Mouse (Mus musculus) hindbrain, embryonic 14.5 days (tissue): ENCODE measurements around the gene Bend3. TPM values are rescaled to one million over a fixed set of nuclear protein-coding genes. Genes with fewer than 3 reads are reported as not detected.

Experiments
- ATAC-seq: fragments of 200-750 bp; cut with Nextera tagmentation; 2 replicates; pipeline ENCODE4 v1.8.0; 2017; ENCODE audit warnings: moderate number of reproducible peaks, mild to moderate bottlenecking, moderate TSS enrichment, moderate library complexity; ENCODE audit not compliant: low FRiP score
- DNase-seq: peaks from one replicate; pipeline ENCODE4 v3.0.0-alpha.2; 2015; ENCODE audit warnings: low spot score
- H3K27ac ChIP-seq: fragments of 300-500 bp; sonication (generic); 2 replicates; pipeline ENCODE4 v1.5.1; 2014; ENCODE audit warnings: mild to moderate bottlenecking, moderate library complexity
- H3K27me3 ChIP-seq: fragments of 300-500 bp; sonication (generic); 2 replicates; pipeline ENCODE4 v1.6.1; 2014; ENCODE audit warnings: mild to moderate bottlenecking, low read length, mixed read lengths; ENCODE audit not compliant: control insufficient read depth, insufficient read depth
- H3K36me3 ChIP-seq: fragments of 300-500 bp; sonication (generic); replicated peaks from 2 replicates; pipeline ENCODE4 v1.6.1; 2014; ENCODE audit not compliant: control insufficient read depth, insufficient read depth
- H3K4me1 ChIP-seq: fragments of 300-500 bp; sonication (generic); replicated peaks from 2 replicates; pipeline ENCODE4 v1.6.1; 2014; ENCODE audit warnings: antibody characterized with exemption, low read length, mixed read lengths; ENCODE audit not compliant: control insufficient read depth, insufficient read depth
- H3K4me2 ChIP-seq: fragments of 300-500 bp; sonication (generic); replicated peaks from 2 replicates; pipeline ENCODE4 v1.6.1; 2014; ENCODE audit warnings: mild to moderate bottlenecking, moderate library complexity
- H3K4me3 ChIP-seq: fragments of 300-500 bp; sonication (generic); replicated peaks from 2 replicates; pipeline ENCODE4 v1.5.1; 2014; ENCODE audit warnings: mild to moderate bottlenecking, low read length
- H3K9ac ChIP-seq: fragments of 300-500 bp; sonication (generic); 2 replicates; pipeline ENCODE4 v1.6.1; 2014
- H3K9me3 ChIP-seq: fragments of 300-500 bp; sonication (generic); 2 replicates; pipeline ENCODE4 v1.6.1; 2016; ENCODE audit warnings: low read length; ENCODE audit not compliant: control insufficient read depth
- WGBS: fragments of 180-500 bp; shearing (Covaris S2); extraction: QIAGEN DNeasy Blood & Tissue Kit; methylation state at CpG from one replicate; pipeline ENCODE4 v1.1.7; 2014; 5-methylcytosine and 5-hydroxymethylcytosine counted together
- polyA plus RNA-seq: library from polyadenylated mRNA; unstranded; fragments of >200 nt; fragmentation: Nextera tagmentation; extraction: Ambion mirVana; gene quantifications from 2 replicates; pipeline ENCODE4 v1.2.1, GENCODE M21; 2014

Gene Bend3
- polyA plus RNA-seq = 3.1 and 4.8 TPM in 2 replicates

DNA sequence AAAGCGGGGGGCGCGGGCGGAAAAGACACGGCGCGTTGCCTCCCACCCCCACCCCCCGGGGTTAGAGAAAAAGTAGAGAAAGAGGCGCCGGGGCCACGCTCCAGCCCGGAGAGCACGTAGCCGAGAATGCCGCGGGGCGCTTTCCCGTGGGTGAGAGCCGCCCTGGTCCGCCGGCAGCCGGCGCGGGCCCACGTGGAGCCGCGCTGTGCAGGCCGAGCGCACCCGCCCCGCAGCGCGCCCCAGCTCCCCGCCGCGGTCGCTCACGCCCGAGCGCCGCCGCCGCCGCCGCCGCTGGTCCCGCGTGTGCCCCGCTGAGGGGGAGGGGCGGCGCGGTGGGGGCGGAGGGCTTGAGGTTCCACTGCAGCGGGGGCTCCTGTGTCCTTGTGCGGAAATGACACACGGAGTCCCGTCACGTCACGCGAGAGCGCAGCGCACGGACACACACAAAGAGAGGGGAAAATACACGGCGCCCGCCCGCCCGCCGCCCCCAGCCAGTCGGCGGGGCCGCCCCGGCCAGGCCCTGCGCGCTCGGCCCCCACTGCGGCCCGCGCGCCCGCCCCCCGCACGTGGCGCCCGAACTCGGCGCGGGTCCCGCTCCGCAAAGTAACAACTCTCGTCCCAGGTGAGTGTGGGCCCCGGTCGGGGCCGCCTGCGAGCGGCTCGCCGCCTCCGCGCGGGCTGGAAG is at the start of gene Bend3:
Bend3 (plus strand) TSS at position 81 of the 685 bp plus-strand sequence.
- peaks cover 46% of the 10 kb centered on the region for H3K4me1 ChIP-seq
- WGBS = 2% methylated on average over 54 of the region's 101 CpGs
- H3K4me2 ChIP-seq = peak within 1 kb of the TSS; percentile 99
- H3K9ac ChIP-seq = peak within 1 kb of the TSS; percentile 95
- H3K27ac ChIP-seq = peak within 1 kb of the TSS; percentile 98
- DNase-seq (peak; percentile 69), ATAC-seq (peak; percentile 68)
- H3K9me3 ChIP-seq = no peaks in the 10 kb centered on the region
- no peaks in the 10 kb centered on the region for H3K36me3 ChIP-seq
- H3K27me3 ChIP-seq = no peaks in the 10 kb centered on the region
- peak within 1 kb of the TSS; percentile 85 for H3K4me3 ChIP-seq

DNA sequence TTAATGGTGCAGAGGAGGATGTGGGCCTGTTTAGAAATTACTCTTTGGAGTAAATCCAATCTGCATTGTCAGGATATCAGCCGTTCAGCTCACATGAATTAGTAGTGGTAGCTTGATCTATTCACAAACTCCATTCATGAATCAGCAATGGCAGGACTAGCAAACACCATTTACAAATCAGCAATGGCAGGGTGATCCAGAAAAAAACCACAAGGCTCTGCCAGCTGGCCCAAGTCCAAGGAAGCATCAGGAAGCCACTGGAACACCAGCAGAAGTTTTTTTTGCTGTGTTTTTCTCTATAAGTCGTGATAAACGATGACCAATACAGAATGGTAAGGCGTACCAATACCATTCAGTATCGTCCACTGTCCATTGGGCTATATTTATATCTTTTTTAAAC is 48.0 kb upstream of the Bend3 start:
- no peaks in the 10 kb centered on the region for H3K9me3 ChIP-seq
- no peak overlapping the region for H3K27ac ChIP-seq
- DNase-seq (no peak), ATAC-seq (no peak)
- H3K9ac ChIP-seq = no peak overlapping the region
- 88% methylated on average over 5 of the region's 5 CpGs for whole genome bisulfite sequencing
- H3K27me3 ChIP-seq = no peaks in the 10 kb centered on the region
- H3K4me2 ChIP-seq = no peak overlapping the region
- H3K4me3 ChIP-seq = no peak overlapping the region
- H3K36me3 ChIP-seq = no peaks in the 10 kb centered on the region
- H3K4me1 ChIP-seq = no peaks in the 10 kb centered on the region

DNA sequence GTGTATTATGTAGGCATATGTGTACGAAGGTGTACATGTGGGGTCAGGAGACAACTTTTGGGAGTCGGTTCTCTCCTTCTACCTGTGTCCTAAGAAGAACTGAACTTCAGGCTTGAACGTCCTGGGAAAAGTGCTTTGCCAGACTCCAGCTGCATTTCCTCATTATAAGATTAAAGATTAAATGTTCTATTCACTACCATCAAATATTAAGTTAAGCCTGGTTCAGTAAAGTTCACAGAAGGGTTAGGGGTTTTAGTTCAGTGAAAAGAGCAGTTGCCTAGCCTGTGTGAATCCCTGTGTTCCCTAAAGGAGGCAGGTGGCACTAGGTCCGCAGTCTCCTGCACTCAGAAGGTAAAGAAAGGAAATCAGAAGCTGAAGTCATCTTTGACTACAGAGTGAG is 44.3 kb upstream of the Bend3 start:
- H3K36me3 ChIP-seq = no peaks in the 10 kb centered on the region
- ATAC-seq (no peak), DNase-seq (no peak)
- no peak overlapping the region for H3K27ac ChIP-seq
- H3K9ac ChIP-seq = no peak overlapping the region
- no peaks in the 10 kb centered on the region for H3K27me3 ChIP-seq
- H3K4me3 ChIP-seq = no peak overlapping the region
- H3K9me3 ChIP-seq = no peaks in the 10 kb centered on the region
- H3K4me1 ChIP-seq = peaks cover 2% of the 10 kb centered on the region
- 95% methylated on average over 4 of the region's 4 CpGs for WGBS
- H3K4me2 ChIP-seq = no peak overlapping the region

DNA sequence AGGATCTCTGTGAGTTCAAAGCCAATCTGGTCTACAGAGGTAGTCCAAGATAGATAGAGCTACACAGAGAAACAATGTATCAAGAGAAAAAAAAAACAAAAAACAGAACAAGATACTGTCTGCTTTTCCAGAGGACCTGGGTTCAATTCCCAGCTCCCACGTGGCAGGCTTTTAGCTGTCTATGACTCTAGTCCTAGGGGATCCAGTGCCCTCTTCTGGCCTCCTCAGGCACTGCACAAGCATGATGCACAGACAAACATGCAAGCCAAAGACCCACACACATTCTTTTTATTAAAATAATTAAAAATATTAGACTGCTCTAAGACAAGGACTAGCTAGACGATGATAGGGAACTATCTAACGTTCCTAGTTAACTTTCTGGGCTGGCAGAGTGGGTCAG is 42.9 kb upstream of the Bend3 start:
- Histone ChIP-seq H3K27me3 (no peaks in the 10 kb centered on the region), H3K36me3 (no peaks in the 10 kb centered on the region), H3K4me3 (no peak overlapping the region), H3K4me1 (peaks cover 12% of the 10 kb centered on the region), H3K27ac (no peak overlapping the region), H3K4me2 (no peak overlapping the region), H3K9ac (no peak overlapping the region), H3K9me3 (no peaks in the 10 kb centered on the region)
- DNase-seq (no peak), ATAC-seq (no peak)
- WGBS = 96% methylated on average over 3 of the region's 3 CpGs

DNA sequence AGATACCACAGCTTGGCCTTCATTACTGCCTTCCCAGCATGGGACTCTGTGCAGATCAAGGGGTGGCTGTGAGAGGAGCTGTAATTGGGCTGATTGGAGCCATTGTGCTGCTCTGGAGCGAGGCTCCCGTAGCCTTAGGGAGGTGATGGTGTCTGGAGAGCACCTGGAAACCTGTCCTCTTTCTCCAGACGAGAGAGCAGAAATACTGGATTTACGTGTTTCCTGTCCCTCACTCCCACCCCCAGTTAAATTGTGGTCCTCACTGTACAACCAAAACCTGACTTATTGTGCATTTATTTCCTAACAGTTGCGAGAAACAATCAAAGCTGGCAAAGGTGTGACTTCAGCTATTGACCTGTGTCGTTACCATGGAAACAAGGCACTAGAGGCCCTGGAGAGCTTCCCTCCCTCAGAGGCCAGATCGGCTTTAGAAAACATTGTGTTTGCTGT is 39.1 kb upstream of the Bend3 start:
- Histone ChIP-seq H3K36me3 (no peaks in the 10 kb centered on the region), H3K9ac (0 out of 2 replicates have a peak overlapping the region, but pooled peaks have one; percentile 21), H3K4me2 (peak overlapping the region; percentile 22), H3K27me3 (no peaks in the 10 kb centered on the region), H3K4me1 (peaks cover 12% of the 10 kb centered on the region), H3K4me3 (no peak overlapping the region), H3K27ac (peak overlapping the region; percentile 89), H3K9me3 (no peaks in the 10 kb centered on the region)
- DNase-seq (peak; percentile 61), ATAC-seq (peak; percentile 68; the same call in 1 of the 2 replicates)
- 4% methylated on average over 7 of the region's 7 CpGs for WGBS

DNA sequence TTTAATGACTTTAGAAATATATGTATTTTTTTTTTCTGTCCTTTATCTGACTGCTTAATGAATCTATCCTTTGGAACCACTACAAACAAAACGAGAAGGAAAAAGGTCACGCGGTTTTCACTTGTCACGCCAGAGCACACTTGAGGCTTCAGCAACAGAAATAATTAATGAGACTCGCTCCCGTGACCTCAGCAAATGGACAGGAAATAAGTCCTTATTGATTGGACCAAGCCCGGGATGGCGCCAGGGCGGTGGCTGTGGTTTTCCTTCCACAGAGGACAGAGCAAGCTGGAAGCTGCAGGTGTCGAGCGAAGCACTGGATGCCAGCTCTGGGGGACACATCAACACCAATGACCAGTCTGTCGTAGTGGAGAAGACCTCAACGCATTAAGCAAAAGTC is 38.6 kb upstream of the Bend3 start:
- ATAC-seq (0 out of 2 replicates have a peak, but pooled peaks have one; percentile 28), DNase-seq (peak; percentile 53)
- H3K9me3 ChIP-seq = no peaks in the 10 kb centered on the region
- peak overlapping the region; percentile 22 for H3K4me2 ChIP-seq
- no peaks in the 10 kb centered on the region for H3K27me3 ChIP-seq
- peak overlapping the region; percentile 89 for H3K27ac ChIP-seq
- no peak overlapping the region for H3K9ac ChIP-seq
- no peak overlapping the region for H3K4me3 ChIP-seq
- 15% methylated on average over 13 of the region's 13 CpGs for WGBS
- peaks cover 12% of the 10 kb centered on the region for H3K4me1 ChIP-seq
- no peaks in the 10 kb centered on the region for H3K36me3 ChIP-seq

DNA sequence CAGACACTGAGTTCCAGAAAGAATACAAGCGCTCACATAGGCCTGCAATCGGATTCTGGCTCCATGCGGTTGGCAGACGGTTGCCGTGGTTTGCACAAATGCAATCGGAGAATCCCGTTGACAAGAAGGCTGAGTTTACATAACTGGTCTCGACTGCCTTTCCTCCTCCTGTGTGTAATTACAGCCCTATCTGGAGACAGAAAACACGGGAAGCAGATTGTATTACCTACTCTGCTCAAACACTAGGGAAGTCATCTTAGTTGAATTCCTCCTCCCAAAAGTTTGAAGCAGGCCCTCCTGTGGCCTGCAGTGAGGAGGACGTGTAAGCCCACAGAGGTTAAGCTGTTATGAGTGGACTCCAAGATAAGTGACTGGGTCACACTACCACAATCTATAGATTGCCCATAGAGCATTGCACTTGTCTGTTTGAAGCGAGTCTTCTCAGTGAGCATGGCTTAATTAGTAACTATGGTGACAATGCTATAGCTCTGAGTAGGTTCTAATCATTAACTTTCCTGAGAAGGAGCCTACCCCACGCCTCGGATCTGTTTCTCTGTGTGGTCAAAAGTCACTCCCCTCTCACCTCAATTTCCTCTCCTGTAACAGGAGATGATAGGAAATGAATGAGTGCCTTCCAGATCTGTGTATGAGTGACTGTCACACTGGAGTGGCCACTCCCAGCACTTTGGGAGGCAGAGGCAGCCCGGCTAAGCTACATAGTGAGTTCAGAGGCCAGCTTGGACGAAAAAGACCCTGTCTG is 37.5 kb upstream of the Bend3 start:
- Histone ChIP-seq H3K4me2 (no peak overlapping the region), H3K27me3 (no peaks in the 10 kb centered on the region), H3K9ac (no peak overlapping the region), H3K9me3 (no peaks in the 10 kb centered on the region), H3K27ac (0 out of 2 replicates have a peak overlapping the region, but pooled peaks have one; percentile 89), H3K4me3 (no peak overlapping the region), H3K4me1 (peaks cover 12% of the 10 kb centered on the region), H3K36me3 (no peaks in the 10 kb centered on the region)
- ATAC-seq = no peak
- WGBS = 50% methylated on average over 15 of the region's 15 CpGs
- no peak for DNase-seq

DNA sequence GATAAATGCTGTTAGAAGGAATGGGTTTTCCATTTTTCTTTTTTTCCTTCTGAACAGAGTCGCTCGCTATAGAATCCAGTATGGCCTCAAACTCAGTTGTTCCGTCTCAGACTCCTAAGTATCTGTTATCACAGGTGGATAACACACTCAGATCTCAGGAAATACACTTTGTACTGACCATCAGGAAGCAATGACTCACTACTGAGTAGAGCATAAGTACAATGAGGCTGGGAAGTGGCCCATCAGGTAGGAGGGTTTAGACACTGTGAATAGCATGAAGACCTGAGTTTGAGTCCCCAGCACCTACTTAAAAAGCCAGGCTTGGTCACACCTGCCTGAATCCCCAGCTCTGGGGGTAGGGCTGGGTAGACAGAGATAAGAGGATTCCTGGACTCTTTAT is 30.0 kb upstream of the Bend3 start:
- no peak overlapping the region for H3K4me3 ChIP-seq
- H3K4me1 ChIP-seq = no peaks in the 10 kb centered on the region; the same call in 1 of the 2 replicates
- DNase-seq (no peak), ATAC-seq (no peak)
- H3K27ac ChIP-seq = no peak overlapping the region
- 92% methylated on average over 3 of the region's 3 CpGs for WGBS
- H3K9me3 ChIP-seq = no peaks in the 10 kb centered on the region
- H3K27me3 ChIP-seq = no peaks in the 10 kb centered on the region
- no peak overlapping the region for H3K4me2 ChIP-seq
- H3K36me3 ChIP-seq = no peaks in the 10 kb centered on the region
- no peak overlapping the region for H3K9ac ChIP-seq
